8 mouse cellular contexts compared by ENCODE assay signal in the genomic region with DNA sequence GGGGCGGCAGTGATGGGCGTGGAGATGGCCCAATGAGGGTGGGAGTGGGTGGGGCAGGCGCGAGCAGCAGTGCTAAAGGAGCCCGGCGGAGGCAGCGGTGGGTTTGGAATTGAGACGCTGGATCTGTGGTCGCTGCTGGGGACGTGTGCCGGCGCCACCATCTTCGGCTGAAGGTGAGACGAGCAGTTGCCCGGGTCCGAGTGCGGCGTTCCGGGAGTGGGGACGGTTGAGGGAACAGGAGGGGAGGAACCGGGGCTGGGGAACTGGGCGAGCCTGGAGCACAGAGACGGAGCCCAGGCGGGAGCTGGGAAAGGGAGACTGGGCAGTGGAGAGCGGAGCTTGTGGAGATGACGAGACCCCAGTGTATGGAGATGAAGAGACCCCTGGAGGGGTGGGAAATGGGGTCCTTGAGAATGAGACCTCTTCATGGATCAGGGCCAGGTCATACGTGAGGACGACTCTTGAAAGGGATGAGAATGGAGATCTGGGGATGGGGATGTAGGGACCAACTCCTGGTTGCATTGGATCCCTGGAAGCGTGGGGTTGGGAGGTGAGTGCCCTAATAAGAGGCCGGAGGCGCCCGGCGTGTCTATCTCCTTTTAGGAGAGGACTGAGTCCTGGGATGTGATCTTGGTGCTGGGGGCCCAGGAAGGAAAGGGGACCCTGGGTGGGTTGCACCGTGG. TPM values are rescaled to one million over a fixed set of nuclear protein-coding genes. Genes with fewer than 3 reads are reported as not detected.
DNase-seq lines count a peak whose midpoint lies in the region; ATAC-seq and TF ChIP-seq lines count a peak whose summit lies in the region.

No protein-coding gene starts in this region.

- H3K9ac ChIP-seq in heart, embryonic 13.5 days, result peak overlapping the region; percentile 100
- peak overlapping the region; percentile 95 for H3K9ac ChIP-seq in hindbrain, embryonic 12.5 days
- peak overlapping the region; percentile 68 for H3K9ac ChIP-seq in lung, postnatal 0 days (replicated peaks; ENCODE audit: low read depth)

- under 1% methylated on average over 34 of the region's 34 CpGs for WGBS in heart, embryonic 13.5 days
- WGBS in hindbrain, embryonic 12.5 days, result under 1% methylated on average over 34 of the region's 34 CpGs
- under 1% methylated on average over 34 of the region's 34 CpGs for WGBS in lung, postnatal 0 days

- no peak; the same call in 1 of the 2 replicates for ATAC-seq in heart, embryonic 13.5 days (ENCODE audit: extremely low read depth, insufficient number of reproducible peaks, low FRiP score, low TSS enrichment)
- ATAC-seq in hindbrain, embryonic 12.5 days (ENCODE audit: low FRiP score), result peak; percentile 42
- ATAC-seq in lung, postnatal 0 days, result no peak; the same call in 1 of the 2 replicates
- no peak; the same call in 1 of the 2 replicates for ATAC-seq in megakaryocyte-erythroid progenitor cell, adult 5-6 weeks (replicated peaks; ENCODE audit: low FRiP score, low TSS enrichment, poor library complexity, severe bottlenecking)

- no peak for DNase-seq in heart, adult 11 months
- DNase-seq in c-Kit-positive CD71-positive TER-119-negative erythroid progenitor cells, embryonic 14.5 days (ENCODE audit: low read depth), result peak; percentile 20
- peak; percentile 23 for DNase-seq in lung, postnatal 0 days (ENCODE audit: low spot score)
- no peak for DNase-seq in cerebellum, adult 9-11 months

- no peak for TF ChIP-seq EP300 in lung, postnatal 0 days (IDR thresholded peaks at IDR 0.05)

- H3K4me3 ChIP-seq in heart, embryonic 13.5 days, result peak overlapping the region; percentile 99
- H3K4me3 ChIP-seq in E14TG2a.4 (replicated peaks; ENCODE audit: low read length), result peak overlapping the region; percentile 94
- peak overlapping the region; percentile 90 for H3K4me3 ChIP-seq in hindbrain, embryonic 12.5 days
- H3K4me3 ChIP-seq in lung, postnatal 0 days (ENCODE audit: low read depth, low read length), result peak overlapping the region; percentile 67

- no peaks in the 10 kb centered on the region for H3K27me3 ChIP-seq in heart, embryonic 13.5 days (replicated peaks)
- H3K27me3 ChIP-seq in E14TG2a.4 (ENCODE audit: insufficient read depth, low read length), result peaks cover 22% of the 10 kb centered on the region
- H3K27me3 ChIP-seq in hindbrain, embryonic 12.5 days, result no peaks in the 10 kb centered on the region
- H3K27me3 ChIP-seq in lung, postnatal 0 days (replicated peaks; ENCODE audit: insufficient read depth, low read length), result no peaks in the 10 kb centered on the region

- H3K4me2 ChIP-seq in heart, embryonic 13.5 days, result peak overlapping the region; percentile 83
- peak overlapping the region; percentile 70 for H3K4me2 ChIP-seq in hindbrain, embryonic 12.5 days (replicated peaks)
- H3K4me2 ChIP-seq in lung, postnatal 0 days (replicated peaks; ENCODE audit: low read depth, low read length), result peak overlapping the region; percentile 86

- H3K4me1 ChIP-seq in heart, embryonic 13.5 days, result peaks cover 39% of the 10 kb centered on the region
- peaks cover 18% of the 10 kb centered on the region for H3K4me1 ChIP-seq in E14TG2a.4 (replicated peaks; ENCODE audit: low read depth, low read length)
- H3K4me1 ChIP-seq in hindbrain, embryonic 12.5 days, result peaks cover 16% of the 10 kb centered on the region
- 0 out of 2 replicates have a peak, but pooled peaks cover 3% of the 10 kb centered on the region for H3K4me1 ChIP-seq in lung, postnatal 0 days (ENCODE audit: insufficient read depth, low read depth, low read length)

- peak overlapping the region; percentile 99 for H3K27ac ChIP-seq in heart, embryonic 13.5 days (replicated peaks)
- H3K27ac ChIP-seq in hindbrain, embryonic 12.5 days, result peak overlapping the region; percentile 95
- peak overlapping the region; percentile 96 for H3K27ac ChIP-seq in lung, postnatal 0 days (ENCODE audit: low read length)

- no peak for TF ChIP-seq CTCF in E14TG2a.4 (conservative IDR thresholded peaks at IDR 0.05; ENCODE audit: low read length)
- TF ChIP-seq CTCF in lung, postnatal 0 days (IDR thresholded peaks at IDR 0.05), result peak; percentile 34

- H3K9me3 ChIP-seq in heart, embryonic 13.5 days, result no peaks in the 10 kb centered on the region
- H3K9me3 ChIP-seq in E14TG2a.4 (ENCODE audit: low read length), result peaks cover 8% of the 10 kb centered on the region
- H3K9me3 ChIP-seq in hindbrain, embryonic 12.5 days (replicated peaks), result no peaks in the 10 kb centered on the region
- no peaks in the 10 kb centered on the region for H3K9me3 ChIP-seq in lung, postnatal 0 days (ENCODE audit: low read length)

- H3K36me3 ChIP-seq in heart, embryonic 13.5 days, result no peaks in the 10 kb centered on the region
- no peaks in the 10 kb centered on the region for H3K36me3 ChIP-seq in E14TG2a.4 (ENCODE audit: insufficient read depth, low read length)
- no peaks in the 10 kb centered on the region; the same call in 1 of the 2 replicates for H3K36me3 ChIP-seq in hindbrain, embryonic 12.5 days
- no peaks in the 10 kb centered on the region for H3K36me3 ChIP-seq in lung, postnatal 0 days (ENCODE audit: insufficient read depth, low read length)

RNA-seq across cellular contexts. Expression of a gene that starts 0.8 kb away (rescaled TPM):
- polyA plus RNA-seq in heart, embryonic 13.5 days (2015; fragmentation: Nextera tagmentation; extraction: Ambion mirVana), result 124 and 133 TPM in 2 replicates
- polyA plus RNA-seq in hindbrain, embryonic 12.5 days (2016; fragmentation: Nextera tagmentation; extraction: Ambion mirVana), result 158 and 161 TPM in 2 replicates
- 51.8 and 60.5 TPM in 2 replicates for polyA plus RNA-seq in lung, postnatal 0 days (2015; fragmentation: Nextera tagmentation; extraction: Ambion mirVana)
- 100 and 113 TPM in 2 replicates for total RNA-seq in megakaryocyte-erythroid progenitor cell, adult 5-6 weeks (2014; fragmentation: Nextera tagmentation)
- 42.2 and 49.5 TPM in 2 replicates for total RNA-seq in megakaryocyte-erythroid progenitor cell, adult 5-6 weeks (2017)

Comparison
In these comparisons a context has a peak if more than half of its experiments do, and no peak if none do; other contexts are left out.
1. DNase-seq: peak in c-Kit-positive CD71-positive TER-119-negative erythroid progenitor cells, embryonic 14.5 days (single experiment) and lung, postnatal 0 days (single experiment); none in heart, adult 11 months (single experiment) and cerebellum, adult 9-11 months (single experiment).
2. Peak in every context shown above with its lines, with median percentiles within 50 percentile points of each other: H3K27ac ChIP-seq, H3K4me2 ChIP-seq, H3K4me3 ChIP-seq and H3K9ac ChIP-seq.